Mouse (Mus musculus) limb, embryonic 11.5 days (tissue): ENCODE data around the gene Pld6. TPM values are rescaled to one million over a fixed set of nuclear protein-coding genes. Genes with fewer than 3 reads are reported as not detected.

Source experiments
- ATAC-seq: fragments of 200-750 bp; cut with Nextera tagmentation; 2 replicates; pipeline ENCODE4 v1.8.0; 2017; ENCODE audit warnings: low read depth; ENCODE audit not compliant: insufficient number of reproducible peaks, low FRiP score, low TSS enrichment
- DNase-seq: peaks from one replicate; pipeline ENCODE4 v3.0.0-alpha.2; 2015; ENCODE audit warnings: low spot score
- H3K27ac ChIP-seq: fragments of 300-500 bp; sonication (generic); replicated peaks from 2 replicates; pipeline ENCODE4 v1.5.1; 2014; ENCODE audit warnings: low read depth, mild to moderate bottlenecking, low read length
- H3K27me3 ChIP-seq: fragments of 300-500 bp; sonication (generic); 2 replicates; pipeline ENCODE4 v1.6.1; 2014; ENCODE audit warnings: mild to moderate bottlenecking, low read length, mixed read lengths; ENCODE audit not compliant: control insufficient read depth, insufficient read depth
- H3K36me3 ChIP-seq: fragments of 300-500 bp; sonication (generic); 2 replicates; pipeline ENCODE4 v1.6.1; 2014; ENCODE audit warnings: mild to moderate bottlenecking, low read length, moderate library complexity, mixed read lengths; ENCODE audit not compliant: control insufficient read depth, insufficient read depth
- H3K4me1 ChIP-seq: fragments of 300-500 bp; sonication (generic); 2 replicates; pipeline ENCODE4 v1.6.1; 2014; ENCODE audit warnings: low read length, mixed read lengths; ENCODE audit not compliant: control insufficient read depth, insufficient read depth
- H3K4me2 ChIP-seq: fragments of 300-500 bp; sonication (generic); 2 replicates; pipeline ENCODE4 v1.6.1; 2014; ENCODE audit warnings: low read depth, mild to moderate bottlenecking, moderate library complexity; ENCODE audit not compliant: severe bottlenecking
- H3K4me3 ChIP-seq: fragments of 300-500 bp; sonication (generic); 2 replicates; pipeline ENCODE4 v1.5.1; 2014; ENCODE audit warnings: low read depth, low read length
- H3K9ac ChIP-seq: fragments of 300-500 bp; sonication (generic); 2 replicates; pipeline ENCODE4 v1.6.1; 2014; ENCODE audit warnings: mild to moderate bottlenecking, low read length
- H3K9me3 ChIP-seq: fragments of 300-500 bp; sonication (generic); 2 replicates; pipeline ENCODE4 v1.6.1; 2016; ENCODE audit warnings: low read length; ENCODE audit not compliant: control insufficient read depth
- WGBS: fragments of 180-500 bp; shearing (Covaris S2); extraction: QIAGEN DNeasy Blood & Tissue Kit; methylation state at CpG from one replicate; pipeline ENCODE4 v1.1.7; 2014; 5-methylcytosine and 5-hydroxymethylcytosine counted together
- polyA plus RNA-seq: library from polyadenylated mRNA; unstranded; fragments of >200 nt; fragmentation: Nextera tagmentation; extraction: Ambion mirVana; gene quantifications from 2 replicates; pipeline ENCODE4 v1.2.1, GENCODE M21; 2014

The Pld6 gene
- polyA plus RNA-seq, 1 experiment from 2014 or later = 2.4 TPM

DNA sequence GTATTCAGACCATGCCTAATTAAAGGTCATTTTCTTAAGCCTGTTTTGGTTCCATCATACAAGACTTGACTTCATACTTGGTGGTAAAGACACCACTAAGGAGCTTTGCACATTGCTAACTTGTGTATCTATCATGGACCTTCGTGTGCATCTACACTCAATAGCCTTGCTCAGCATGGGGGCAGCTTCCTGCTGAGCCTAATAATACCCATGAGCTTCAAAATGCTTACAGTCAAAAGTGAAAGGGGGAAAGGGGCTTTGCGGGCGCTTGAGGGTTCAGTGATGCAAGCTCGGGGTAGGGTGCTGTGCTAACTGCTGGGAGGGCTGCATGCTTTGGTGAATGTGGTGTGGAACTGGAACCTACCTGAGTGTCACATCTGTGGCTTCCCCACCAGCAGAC is 31.1 kb downstream of the Pld6 start:
- DNase-seq = no peak
- Histone ChIP-seq H3K27ac (no peak overlapping the region), H3K27me3 (no peaks in the 10 kb centered on the region), H3K4me1 (no peaks in the 10 kb centered on the region), H3K4me2 (no peak overlapping the region), H3K36me3 (peaks cover 30% of the 10 kb centered on the region), H3K9ac (no peak overlapping the region), H3K4me3 (no peak overlapping the region), H3K9me3 (no peaks in the 10 kb centered on the region)
- ATAC-seq = no peak
- 89% methylated on average over 4 of the region's 4 CpGs for WGBS

GRCm38 (mm10) chr11:59754504-59754903 is 32.9 kb downstream of the Pld6 start:
- H3K4me2 ChIP-seq = no peak overlapping the region
- no peaks in the 10 kb centered on the region for H3K4me1 ChIP-seq
- no peak overlapping the region for H3K9ac ChIP-seq
- no peak for ATAC-seq
- WGBS = 96% methylated on average over 6 of the region's 6 CpGs
- no peak for DNase-seq
- H3K36me3 ChIP-seq = peaks cover 26% of the 10 kb centered on the region
- no peak overlapping the region for H3K27ac ChIP-seq
- no peaks in the 10 kb centered on the region for H3K27me3 ChIP-seq
- H3K4me3 ChIP-seq = no peak overlapping the region
- no peaks in the 10 kb centered on the region for H3K9me3 ChIP-seq

DNA sequence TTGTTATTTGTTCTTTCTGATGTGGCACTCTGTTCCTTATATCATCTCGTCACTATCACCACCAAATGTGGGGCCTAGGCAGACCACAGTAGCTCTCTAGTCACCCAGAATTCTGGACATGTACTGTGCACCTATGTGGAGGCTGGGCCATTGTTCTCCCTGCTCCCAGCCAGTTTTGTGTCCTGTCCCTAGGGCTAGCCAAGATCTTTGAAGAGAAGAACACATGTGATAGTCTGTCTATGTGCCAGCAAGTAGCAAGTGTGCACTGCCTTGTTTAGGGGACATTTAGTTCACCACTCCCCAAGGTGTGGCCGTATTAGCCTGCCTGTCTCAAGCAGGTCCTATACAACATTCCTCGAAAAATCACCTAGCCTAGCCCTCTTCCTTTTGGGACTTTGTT is 38.4 kb downstream of the Pld6 start:
- H3K36me3 ChIP-seq = peaks cover 18% of the 10 kb centered on the region; the same call in 1 of the 2 replicates
- WGBS = 92% methylated on average over 3 of the region's 3 CpGs
- no peak overlapping the region for H3K9ac ChIP-seq
- H3K27ac ChIP-seq = no peak overlapping the region
- no peak overlapping the region for H3K4me3 ChIP-seq
- ATAC-seq (no peak), DNase-seq (no peak)
- H3K4me2 ChIP-seq = no peak overlapping the region
- H3K27me3 ChIP-seq = no peaks in the 10 kb centered on the region
- no peaks in the 10 kb centered on the region for H3K9me3 ChIP-seq
- no peaks in the 10 kb centered on the region for H3K4me1 ChIP-seq

- 84% methylated on average over 2 of the region's 2 CpGs for WGBS
- no peak overlapping the region for H3K4me2 ChIP-seq
- DNase-seq = peak; percentile 46
These were observed 40.8 kb downstream of the Pld6 start for GRCm38 (mm10) chr11:59746614-59747013.

DNA sequence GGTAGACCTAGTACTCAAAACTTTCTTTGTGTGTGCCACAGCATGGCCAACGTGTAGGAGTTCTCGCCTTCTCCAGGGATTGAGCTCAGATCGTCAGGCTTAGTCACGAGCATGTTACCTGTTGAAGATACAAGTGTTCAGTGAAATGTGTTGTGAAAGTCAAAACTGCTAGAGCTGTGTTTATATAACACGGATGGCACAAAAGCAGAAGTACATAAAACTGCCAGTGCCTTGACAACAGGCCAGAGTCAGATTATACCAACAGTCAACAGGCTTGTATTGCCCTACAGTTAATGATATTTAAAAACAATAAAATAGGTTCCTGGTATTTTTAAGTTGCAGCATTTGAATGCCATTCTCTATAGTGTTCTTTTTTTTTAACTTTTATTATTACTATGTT is 41.6 kb downstream of the Pld6 start:
- Histone ChIP-seq H3K36me3 (peaks cover 17% of the 10 kb centered on the region), H3K4me2 (no peak overlapping the region), H3K4me1 (no peaks in the 10 kb centered on the region), H3K27ac (no peak overlapping the region), H3K9me3 (no peaks in the 10 kb centered on the region), H3K4me3 (no peak overlapping the region), H3K9ac (no peak overlapping the region), H3K27me3 (no peaks in the 10 kb centered on the region)
- ATAC-seq (no peak), DNase-seq (no peak)
- 92% methylated on average over 5 of the region's 5 CpGs for WGBS

More at GRCm38 (mm10) chr11:59746614-59747013, 40.8 kb downstream of the Pld6 start:
- H3K4me1 ChIP-seq = no peaks in the 10 kb centered on the region
- H3K4me3 ChIP-seq = no peak overlapping the region
- no peaks in the 10 kb centered on the region for H3K27me3 ChIP-seq
- no peaks in the 10 kb centered on the region for H3K9me3 ChIP-seq
- H3K36me3 ChIP-seq = peaks cover 21% of the 10 kb centered on the region
- H3K27ac ChIP-seq = no peak overlapping the region
- no peak for ATAC-seq
- no peak overlapping the region for H3K9ac ChIP-seq

- H3K4me2 ChIP-seq = no peak overlapping the region
- H3K27me3 ChIP-seq = no peaks in the 10 kb centered on the region
- H3K4me3 ChIP-seq = no peak overlapping the region
- no peaks in the 10 kb centered on the region for H3K9me3 ChIP-seq
- no peaks in the 10 kb centered on the region for H3K4me1 ChIP-seq
- no peak overlapping the region for H3K9ac ChIP-seq
- ATAC-seq = no peak
- DNase-seq = no peak
- WGBS = 97% methylated on average over 4 of the region's 4 CpGs
- no peak overlapping the region for H3K27ac ChIP-seq
- H3K36me3 ChIP-seq = peaks cover 15% of the 10 kb centered on the region
These were observed 43.1 kb downstream of the Pld6 start for GRCm38 (mm10) chr11:59744374-59744773.

GRCm38 (mm10) chr11:59743712-59744111 is 43.7 kb downstream of the Pld6 start:
- H3K36me3 ChIP-seq = peaks cover 16% of the 10 kb centered on the region
- ATAC-seq (no peak), DNase-seq (no peak)
- H3K27me3 ChIP-seq = no peaks in the 10 kb centered on the region
- H3K4me1 ChIP-seq = no peaks in the 10 kb centered on the region
- H3K9ac ChIP-seq = no peak overlapping the region
- no peak overlapping the region for H3K4me3 ChIP-seq
- no peak overlapping the region for H3K4me2 ChIP-seq
- no peaks in the 10 kb centered on the region for H3K9me3 ChIP-seq
- no peak overlapping the region for H3K27ac ChIP-seq
- WGBS = 89% methylated on average over 1 of the region's 1 CpGs

DNA sequence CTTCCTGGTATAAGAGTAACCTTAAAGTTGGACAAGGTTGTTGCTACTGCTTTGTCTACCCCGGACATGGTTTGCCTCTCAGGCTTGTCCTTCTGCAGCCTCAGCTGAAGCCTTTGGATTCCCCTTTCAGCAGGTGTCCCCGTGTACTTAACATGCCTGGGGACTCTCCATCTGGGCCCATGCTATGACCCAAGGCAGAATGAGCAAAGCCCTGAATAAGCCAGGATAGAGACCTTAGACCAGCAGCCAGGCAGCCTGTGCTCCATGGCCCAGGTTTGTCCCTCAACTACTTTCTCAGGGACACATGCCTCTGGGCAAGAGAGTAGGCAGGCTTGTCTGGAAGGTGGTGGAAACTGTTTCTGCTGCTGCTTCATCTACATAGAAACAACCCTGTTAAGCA is 44.1 kb downstream of the Pld6 start:
- 100% methylated on average over 2 of the region's 2 CpGs for WGBS

DNA sequence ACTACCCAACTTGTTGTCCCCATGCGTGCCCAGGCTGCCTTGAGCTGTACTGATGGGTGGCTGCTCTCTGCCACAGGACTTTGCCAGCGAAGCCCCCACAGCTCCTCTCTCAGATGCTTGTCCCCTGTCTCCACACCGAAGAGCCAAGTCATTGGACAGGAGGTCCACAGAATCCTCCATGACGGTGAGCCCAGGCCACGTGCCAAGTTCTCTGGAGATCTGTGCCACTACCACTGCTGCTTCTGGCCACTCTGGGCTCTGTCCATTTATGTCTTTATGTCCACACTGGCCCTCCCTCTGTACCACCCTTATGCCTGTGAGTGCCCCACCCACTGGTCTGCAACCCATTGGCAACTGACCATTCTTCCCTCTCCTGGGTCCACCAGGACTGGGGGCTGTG is 45.5 kb downstream of the Pld6 start:
- WGBS = 89% methylated on average over 5 of the region's 5 CpGs
- no peak for ATAC-seq

More for the DNA sequence above, 44.1 kb downstream of the Pld6 start:
- no peak for ATAC-seq
- Histone ChIP-seq H3K9me3 (no peaks in the 10 kb centered on the region), H3K27me3 (no peaks in the 10 kb centered on the region), H3K4me3 (no peak overlapping the region), H3K27ac (no peak overlapping the region), H3K4me1 (no peaks in the 10 kb centered on the region), H3K4me2 (no peak overlapping the region), H3K36me3 (peaks cover 16% of the 10 kb centered on the region), H3K9ac (no peak overlapping the region)
- DNase-seq = no peak

More for the DNA sequence above, 45.5 kb downstream of the Pld6 start:
- Histone ChIP-seq H3K9me3 (no peaks in the 10 kb centered on the region), H3K4me3 (no peak overlapping the region), H3K4me2 (no peak overlapping the region), H3K36me3 (peaks cover 19% of the 10 kb centered on the region), H3K27me3 (no peaks in the 10 kb centered on the region), H3K4me1 (no peaks in the 10 kb centered on the region), H3K9ac (no peak overlapping the region), H3K27ac (no peak overlapping the region)
- DNase-seq = no peak
